Mouse (Mus musculus): ENCODE measurements around the gene Hcar2. TPM values are rescaled to one million over a fixed set of nuclear protein-coding genes. Genes with fewer than 3 reads are reported as not detected.

Hcar2 gene
- total RNA-seq (2015) (10.8 and 20.9 TPM in 2 replicates), total RNA-seq (2017) (6.7 and 8.1 TPM in 2 replicates)

- ATAC-seq (ENCODE audit: poor library complexity, severe bottlenecking), result peak; percentile 92
Observed at GRCm38 (mm10) chr5:123865365-123865764, at the start of gene Hcar2. TSS of gene Hcar2 (minus strand) at chr5:123865499.

GRCm38 (mm10) chr5:123914852-123915251, 49.6 kb upstream of the Hcar2 start:
- peak; percentile 30; the same call in 1 of the 2 replicates for ATAC-seq (ENCODE audit: poor library complexity, severe bottlenecking)

GRCm38 (mm10) chr5:123907631-123907977, 42.3 kb upstream of the Hcar2 start:
- 0 out of 2 replicates have a peak, but pooled peaks have one; percentile 6 for ATAC-seq (ENCODE audit: poor library complexity, severe bottlenecking)

- peak; percentile 98 for ATAC-seq (ENCODE audit: poor library complexity, severe bottlenecking)
Observed at GRCm38 (mm10) chr5:123906976-123907630, 41.8 kb upstream of the Hcar2 start, which contains the start of gene Denr. TSS of gene Denr (plus strand) at chr5:123907175.

- ATAC-seq (ENCODE audit: poor library complexity, severe bottlenecking), result peak; percentile 31
Observed at GRCm38 (mm10) chr5:123906146-123906975, 41.1 kb upstream of the Hcar2 start.

GRCm38 (mm10) chr5:123904059-123904672, 38.9 kb upstream of the Hcar2 start:
- no peak for ATAC-seq (ENCODE audit: poor library complexity, severe bottlenecking)

- peak; percentile 92 for ATAC-seq (ENCODE audit: poor library complexity, severe bottlenecking)
Observed at GRCm38 (mm10) chr5:123897352-123897751, 32.1 kb upstream of the Hcar2 start.

- ATAC-seq (ENCODE audit: poor library complexity, severe bottlenecking), result no peak
Observed at GRCm38 (mm10) chr5:123896395-123896794, 31.1 kb upstream of the Hcar2 start.

- ATAC-seq (ENCODE audit: poor library complexity, severe bottlenecking), result peak; percentile 39; the same call in 1 of the 2 replicates
Observed at GRCm38 (mm10) chr5:123893520-123893919, 28.2 kb upstream of the Hcar2 start.

GRCm38 (mm10) chr5:123891669-123892068, 26.4 kb upstream of the Hcar2 start:
- ATAC-seq (ENCODE audit: poor library complexity, severe bottlenecking), result peak; percentile 85

- peak; percentile 47 for ATAC-seq (ENCODE audit: poor library complexity, severe bottlenecking)
Observed at GRCm38 (mm10) chr5:123890987-123891386, 25.7 kb upstream of the Hcar2 start.

- ATAC-seq (ENCODE audit: poor library complexity, severe bottlenecking), result no peak
Observed at GRCm38 (mm10) chr5:123890312-123890711, 25.0 kb upstream of the Hcar2 start.

GRCm38 (mm10) chr5:123886365-123886764, 21.1 kb upstream of the Hcar2 start:
- ATAC-seq (ENCODE audit: poor library complexity, severe bottlenecking), result peak; percentile 81

- peak; percentile 83 for ATAC-seq (ENCODE audit: poor library complexity, severe bottlenecking)
Observed at GRCm38 (mm10) chr5:123884332-123884731, 19.0 kb upstream of the Hcar2 start.

GRCm38 (mm10) chr5:123883891-123884290, 18.6 kb upstream of the Hcar2 start:
- ATAC-seq (ENCODE audit: poor library complexity, severe bottlenecking), result no peak

- no peak for ATAC-seq (ENCODE audit: poor library complexity, severe bottlenecking)
Observed at GRCm38 (mm10) chr5:123880778-123881177, 15.5 kb upstream of the Hcar2 start.

- ATAC-seq (ENCODE audit: poor library complexity, severe bottlenecking), result no peak
Observed at GRCm38 (mm10) chr5:123879928-123880327, 14.6 kb upstream of the Hcar2 start, which contains the start of gene Hcar1. TSS of gene Hcar1 (minus strand) at chr5:123880020.

- no peak for ATAC-seq (ENCODE audit: poor library complexity, severe bottlenecking)
Observed at GRCm38 (mm10) chr5:123878056-123878455, 12.8 kb upstream of the Hcar2 start.

- no peak for ATAC-seq (ENCODE audit: poor library complexity, severe bottlenecking)
Observed at GRCm38 (mm10) chr5:123874177-123874576, 8.9 kb upstream of the Hcar2 start.

- ATAC-seq (ENCODE audit: poor library complexity, severe bottlenecking), result no peak
Observed at GRCm38 (mm10) chr5:123869615-123870014, 4.3 kb upstream of the Hcar2 start.

GRCm38 (mm10) chr5:123866457-123866856, 1.2 kb upstream of the Hcar2 start:
- no peak for ATAC-seq (ENCODE audit: poor library complexity, severe bottlenecking)
